Mouse (Mus musculus): ENCODE results near the gene Sdc1. TPM values are rescaled to one million over a fixed set of nuclear protein-coding genes. Genes with fewer than 3 reads are reported as not detected.

Gene Sdc1
- polyA plus RNA-seq, 1 experiment from 2014 or later, result 33.9 TPM

- H3K27me3 ChIP-seq, result no peaks in the 10 kb centered on the region
- no peak for ATAC-seq (replicated peaks; ENCODE audit: insufficient number of reproducible peaks, insufficient read depth, low FRiP score, low read depth)
- no peak overlapping the region for H3K4me3 ChIP-seq
- WGBS, result 69% methylated on average over 7 of the region's 7 CpGs
- no peak overlapping the region for H3K4me2 ChIP-seq
- H3K9me3 ChIP-seq (replicated peaks), result no peaks in the 10 kb centered on the region
- no peak overlapping the region for H3K9ac ChIP-seq
- H3K4me1 ChIP-seq (replicated peaks), result no peaks in the 10 kb centered on the region
- H3K27ac ChIP-seq, result no peak overlapping the region
- H3K36me3 ChIP-seq, result no peaks in the 10 kb centered on the region
These were observed 34.0 kb downstream of the Sdc1 start for GRCm38 (mm10) chr12:8804934-8805722.

DNA sequence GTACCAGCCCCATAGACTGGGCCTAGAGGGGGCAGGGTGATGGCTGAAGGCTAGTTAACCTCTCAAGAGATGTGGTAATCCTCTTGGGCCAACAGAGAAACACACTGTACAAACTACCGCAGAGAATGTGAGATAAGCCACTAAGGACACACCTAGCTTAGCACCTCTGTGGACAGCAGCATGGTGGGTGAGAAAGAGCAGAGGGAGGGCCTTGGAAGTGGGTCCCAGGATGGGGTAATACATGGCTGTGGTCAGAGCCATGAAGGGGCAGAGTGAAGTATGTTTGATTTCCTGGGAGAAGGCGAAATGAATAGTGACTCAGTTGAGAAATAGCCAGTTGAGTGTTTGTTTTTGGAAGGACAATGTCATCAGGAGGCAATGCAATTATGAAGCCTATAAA is 38.0 kb downstream of the Sdc1 start:
- no peak overlapping the region for H3K9ac ChIP-seq
- no peak overlapping the region for H3K4me3 ChIP-seq
- WGBS, result 59% methylated on average over 2 of the region's 2 CpGs
- no peaks in the 10 kb centered on the region for H3K9me3 ChIP-seq (replicated peaks)
- peak; percentile 36; the same call in 1 of the 2 replicates for ATAC-seq (replicated peaks; ENCODE audit: insufficient number of reproducible peaks, insufficient read depth, low FRiP score, low read depth)
- H3K36me3 ChIP-seq, result no peaks in the 10 kb centered on the region
- no peak overlapping the region for H3K27ac ChIP-seq
- H3K27me3 ChIP-seq, result no peaks in the 10 kb centered on the region
- H3K4me2 ChIP-seq, result no peak overlapping the region
- no peaks in the 10 kb centered on the region for H3K4me1 ChIP-seq (replicated peaks)

- H3K4me3 ChIP-seq, result no peak overlapping the region
- H3K9ac ChIP-seq, result no peak overlapping the region
- ATAC-seq (replicated peaks; ENCODE audit: insufficient number of reproducible peaks, insufficient read depth, low FRiP score, low read depth), result no peak
- H3K9me3 ChIP-seq (replicated peaks), result no peaks in the 10 kb centered on the region
- 78% methylated on average over 6 of the region's 6 CpGs for WGBS
- no peak overlapping the region for H3K4me2 ChIP-seq
- no peaks in the 10 kb centered on the region for H3K36me3 ChIP-seq
- no peaks in the 10 kb centered on the region for H3K4me1 ChIP-seq (replicated peaks)
- H3K27me3 ChIP-seq, result no peaks in the 10 kb centered on the region
- no peak overlapping the region for H3K27ac ChIP-seq
These were observed 38.5 kb downstream of the Sdc1 start for GRCm38 (mm10) chr12:8809626-8810025.

GRCm38 (mm10) chr12:8810966-8811365 is 39.8 kb downstream of the Sdc1 start:
- H3K4me2 ChIP-seq, result no peak overlapping the region
- WGBS, result 55% methylated on average over 2 of the region's 2 CpGs
- no peaks in the 10 kb centered on the region for H3K36me3 ChIP-seq
- no peak overlapping the region for H3K9ac ChIP-seq
- no peak overlapping the region for H3K4me3 ChIP-seq
- no peaks in the 10 kb centered on the region for H3K27me3 ChIP-seq
- H3K9me3 ChIP-seq (replicated peaks), result no peaks in the 10 kb centered on the region
- no peak overlapping the region for H3K27ac ChIP-seq
- H3K4me1 ChIP-seq (replicated peaks), result no peaks in the 10 kb centered on the region
- no peak for ATAC-seq (replicated peaks; ENCODE audit: insufficient number of reproducible peaks, insufficient read depth, low FRiP score, low read depth)

DNA sequence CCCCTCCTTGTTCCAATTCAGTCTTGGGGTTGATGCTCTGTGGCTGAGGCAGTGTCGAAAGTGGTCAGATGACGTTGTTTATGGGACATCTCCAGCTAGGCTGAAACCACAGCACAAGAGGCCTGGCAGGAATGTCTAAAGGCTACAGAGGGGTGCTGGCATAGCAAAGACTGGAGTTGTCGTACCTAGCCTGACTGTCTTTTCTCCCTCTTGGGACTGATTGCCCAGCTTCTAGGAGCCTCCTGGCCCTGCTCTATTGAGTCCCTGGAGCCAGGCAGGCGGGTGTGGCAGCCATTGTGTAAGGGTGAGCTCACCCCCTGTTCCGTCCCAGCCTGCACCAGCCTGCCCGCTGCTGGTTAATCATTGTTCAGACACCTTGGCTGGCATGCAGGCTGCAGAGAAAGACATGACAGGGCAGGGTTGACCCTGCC is 40.3 kb downstream of the Sdc1 start:
- Histone ChIP-seq H3K36me3 (no peaks in the 10 kb centered on the region), H3K4me1 (replicated peaks) (no peaks in the 10 kb centered on the region), H3K4me3 (no peak overlapping the region), H3K9ac (no peak overlapping the region), H3K9me3 (replicated peaks) (no peaks in the 10 kb centered on the region), H3K27ac (no peak overlapping the region), H3K27me3 (no peaks in the 10 kb centered on the region), H3K4me2 (no peak overlapping the region)
- 61% methylated on average over 6 of the region's 6 CpGs for WGBS
- ATAC-seq (replicated peaks; ENCODE audit: insufficient number of reproducible peaks, insufficient read depth, low FRiP score, low read depth), result no peak

DNA sequence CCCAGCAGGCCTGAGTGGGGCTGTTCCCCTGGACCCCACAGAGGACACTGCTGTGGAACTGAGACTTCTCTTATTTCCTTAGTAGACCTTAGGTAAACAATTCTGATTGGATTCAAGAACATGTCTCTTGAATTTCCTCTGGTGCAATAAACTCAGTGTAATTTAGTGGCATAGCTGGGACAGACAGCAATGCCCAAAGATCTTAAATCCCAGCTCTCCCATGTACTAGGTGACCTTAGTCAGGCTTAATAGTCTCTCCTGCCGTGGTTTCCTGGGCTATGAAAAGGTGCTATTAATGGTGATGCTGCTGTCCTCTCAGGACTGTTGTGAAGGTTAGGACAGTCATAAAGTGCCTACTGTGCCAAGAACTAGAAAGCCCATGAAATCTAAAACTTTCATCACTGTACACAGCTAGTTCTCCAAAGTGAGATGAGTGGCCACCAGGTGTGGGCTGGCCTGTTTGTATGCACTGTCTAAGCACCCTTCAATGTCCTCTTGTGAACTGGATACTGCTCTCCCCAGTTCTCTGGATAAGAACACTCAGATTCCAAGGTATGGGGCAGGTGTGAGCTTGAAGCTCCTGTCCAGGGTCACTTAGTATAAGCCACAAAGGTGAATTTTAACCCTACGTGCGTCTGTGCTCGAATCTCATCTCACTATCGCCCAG is 40.9 kb downstream of the Sdc1 start:
- ATAC-seq (replicated peaks; ENCODE audit: insufficient number of reproducible peaks, insufficient read depth, low FRiP score, low read depth), result no peak
- H3K27ac ChIP-seq, result no peak overlapping the region
- no peaks in the 10 kb centered on the region for H3K36me3 ChIP-seq
- no peaks in the 10 kb centered on the region for H3K4me1 ChIP-seq (replicated peaks)
- no peaks in the 10 kb centered on the region for H3K27me3 ChIP-seq
- H3K4me3 ChIP-seq, result no peak overlapping the region
- 81% methylated on average over 5 of the region's 5 CpGs for WGBS
- no peaks in the 10 kb centered on the region for H3K9me3 ChIP-seq (replicated peaks)
- no peak overlapping the region for H3K9ac ChIP-seq
- no peak overlapping the region for H3K4me2 ChIP-seq

DNA sequence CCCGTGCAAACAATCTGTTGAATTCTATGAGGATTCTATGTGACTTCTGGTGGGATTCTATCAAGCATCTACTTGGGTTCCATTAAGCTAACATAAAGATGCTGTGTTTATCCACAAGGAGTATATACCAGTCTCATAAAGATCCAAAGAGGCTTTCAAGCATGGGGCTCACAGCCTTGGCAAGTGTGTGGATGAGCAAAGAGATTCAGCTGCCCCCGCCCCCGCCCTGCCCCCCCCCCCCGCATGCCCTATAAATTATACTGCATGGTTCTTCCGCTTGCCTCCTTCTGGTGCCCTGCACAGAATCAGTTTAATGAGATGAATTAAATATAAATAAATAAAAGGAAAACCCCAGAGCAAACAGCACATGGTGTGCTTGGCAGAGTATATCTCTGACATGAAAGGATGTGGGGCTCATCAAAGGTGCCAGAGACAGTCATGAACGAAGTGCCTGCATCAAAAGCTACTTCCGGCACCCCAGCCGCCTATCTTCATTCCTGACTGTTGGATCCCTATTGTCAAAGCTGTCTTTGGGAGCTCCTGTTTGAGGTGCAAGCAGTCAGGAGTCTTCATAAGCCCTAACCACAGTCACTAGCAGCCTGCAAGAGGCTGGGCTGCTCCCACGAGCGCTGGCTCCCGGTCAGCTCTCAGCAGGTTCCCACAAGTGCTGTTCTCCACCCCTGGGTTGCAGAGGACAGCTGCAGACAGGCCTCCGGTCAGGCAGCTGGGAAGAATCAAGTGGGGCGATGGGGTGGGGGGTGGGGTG is 46.5 kb downstream of the Sdc1 start:
- no peak overlapping the region for H3K4me2 ChIP-seq
- ATAC-seq (replicated peaks; ENCODE audit: insufficient number of reproducible peaks, insufficient read depth, low FRiP score, low read depth), result peak; percentile 59
- peaks cover 9% of the 10 kb centered on the region for H3K4me1 ChIP-seq (replicated peaks)
- 30% methylated on average over 13 of the region's 13 CpGs for WGBS
- H3K27me3 ChIP-seq, result no peaks in the 10 kb centered on the region
- no peak overlapping the region for H3K4me3 ChIP-seq
- H3K36me3 ChIP-seq, result no peaks in the 10 kb centered on the region
- no peaks in the 10 kb centered on the region for H3K9me3 ChIP-seq (replicated peaks)
- no peak overlapping the region for H3K9ac ChIP-seq
- no peak overlapping the region for H3K27ac ChIP-seq

GRCm38 (mm10) chr12:8818233-8818672 is 47.1 kb downstream of the Sdc1 start:
- Histone ChIP-seq H3K9me3 (replicated peaks) (no peaks in the 10 kb centered on the region), H3K4me3 (no peak overlapping the region), H3K27me3 (no peaks in the 10 kb centered on the region), H3K36me3 (no peaks in the 10 kb centered on the region), H3K4me2 (no peak overlapping the region), H3K9ac (no peak overlapping the region), H3K4me1 (replicated peaks) (peaks cover 9% of the 10 kb centered on the region), H3K27ac (no peak overlapping the region)
- 36% methylated on average over 3 of the region's 3 CpGs for WGBS
- no peak for ATAC-seq (replicated peaks; ENCODE audit: insufficient number of reproducible peaks, insufficient read depth, low FRiP score, low read depth)

DNA sequence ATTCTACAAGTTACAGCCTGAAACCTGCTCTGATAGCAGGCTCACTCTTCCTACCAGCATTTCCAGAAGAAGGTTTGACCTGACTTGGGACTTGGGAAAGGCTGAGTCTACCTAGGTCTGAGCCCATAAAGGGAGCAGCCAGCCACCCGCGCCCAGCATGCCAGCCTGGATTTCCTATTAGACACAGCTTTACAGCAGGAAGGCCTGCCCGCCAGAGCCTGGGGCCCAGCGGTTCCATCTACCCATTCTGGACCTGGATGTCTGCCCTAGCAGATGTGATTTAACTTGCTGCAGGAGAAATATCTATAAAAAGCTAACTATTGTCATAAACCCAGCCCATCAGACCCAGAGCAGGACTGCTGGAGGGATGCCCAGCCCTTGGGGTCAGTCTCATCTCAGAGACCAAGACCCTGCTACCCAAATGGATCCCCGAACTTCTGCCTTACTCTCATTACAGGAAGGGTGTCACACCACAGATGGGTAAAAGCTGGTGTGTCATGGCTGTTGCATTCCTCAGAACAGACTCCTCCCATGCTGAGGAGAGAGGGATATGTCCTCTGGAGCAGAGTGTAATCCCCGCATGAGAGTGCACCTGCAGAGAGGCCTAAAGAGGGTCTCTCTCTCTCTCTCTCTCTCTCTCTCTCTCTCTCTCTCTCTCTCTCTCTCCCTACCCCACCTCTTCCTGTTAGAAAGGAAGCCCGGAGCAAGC is 54.0 kb downstream of the Sdc1 start:
- Histone ChIP-seq H3K9ac (no peak overlapping the region), H3K4me2 (no peak overlapping the region), H3K36me3 (no peaks in the 10 kb centered on the region), H3K9me3 (replicated peaks) (no peaks in the 10 kb centered on the region), H3K4me3 (no peak overlapping the region), H3K27ac (no peak overlapping the region), H3K4me1 (replicated peaks) (no peaks in the 10 kb centered on the region), H3K27me3 (no peaks in the 10 kb centered on the region)
- 73% methylated on average over 7 of the region's 7 CpGs for WGBS
- ATAC-seq (replicated peaks; ENCODE audit: insufficient number of reproducible peaks, insufficient read depth, low FRiP score, low read depth), result no peak

GRCm38 (mm10) chr12:8827014-8827715 is 56.0 kb downstream of the Sdc1 start:
- Histone ChIP-seq H3K36me3 (no peaks in the 10 kb centered on the region), H3K27me3 (no peaks in the 10 kb centered on the region), H3K27ac (no peak overlapping the region), H3K9me3 (replicated peaks) (no peaks in the 10 kb centered on the region), H3K9ac (no peak overlapping the region), H3K4me1 (replicated peaks) (no peaks in the 10 kb centered on the region), H3K4me2 (no peak overlapping the region), H3K4me3 (no peak overlapping the region)
- ATAC-seq (replicated peaks; ENCODE audit: insufficient number of reproducible peaks, insufficient read depth, low FRiP score, low read depth), result no peak
- WGBS, result 86% methylated on average over 9 of the region's 9 CpGs

All from heart, embryonic 15.5 days (tissue).